Mouse (Mus musculus): ENCODE results near the gene Rps27rt. TPM values are rescaled to one million over a fixed set of nuclear protein-coding genes. Genes with fewer than 3 reads are reported as not detected.

Gene Rps27rt
- polyA plus RNA-seq, 1 experiment from 2014 or later, result 524 TPM

Other genes with a start within 250 kb of the Rps27rt start
- 78.6 and 80.9 TPM in 2 replicates for gene Cmtm7, start 200.9 kb downstream of the Rps27rt start, polyA plus RNA-seq (2016; fragmentation: Nextera tagmentation; extraction: Ambion mirVana)
- gene Cmtm8, start 138.6 kb downstream of the Rps27rt start, polyA plus RNA-seq (2016; fragmentation: Nextera tagmentation; extraction: Ambion mirVana), result 18.8 and 20.1 TPM in 2 replicates
- 8.6 and 10.0 TPM in 2 replicates for gene Gpd1l, start 48.8 kb downstream of the Rps27rt start, polyA plus RNA-seq (2016; fragmentation: Nextera tagmentation; extraction: Ambion mirVana)
- 3.2 and 3.6 TPM in 2 replicates for gene Osbpl10, start 4.2 kb downstream of the Rps27rt start, polyA plus RNA-seq (2016; fragmentation: Nextera tagmentation; extraction: Ambion mirVana)